Mouse (Mus musculus): ENCODE measurements around the gene Ghrhr.

Ghrhr gene

DNA sequence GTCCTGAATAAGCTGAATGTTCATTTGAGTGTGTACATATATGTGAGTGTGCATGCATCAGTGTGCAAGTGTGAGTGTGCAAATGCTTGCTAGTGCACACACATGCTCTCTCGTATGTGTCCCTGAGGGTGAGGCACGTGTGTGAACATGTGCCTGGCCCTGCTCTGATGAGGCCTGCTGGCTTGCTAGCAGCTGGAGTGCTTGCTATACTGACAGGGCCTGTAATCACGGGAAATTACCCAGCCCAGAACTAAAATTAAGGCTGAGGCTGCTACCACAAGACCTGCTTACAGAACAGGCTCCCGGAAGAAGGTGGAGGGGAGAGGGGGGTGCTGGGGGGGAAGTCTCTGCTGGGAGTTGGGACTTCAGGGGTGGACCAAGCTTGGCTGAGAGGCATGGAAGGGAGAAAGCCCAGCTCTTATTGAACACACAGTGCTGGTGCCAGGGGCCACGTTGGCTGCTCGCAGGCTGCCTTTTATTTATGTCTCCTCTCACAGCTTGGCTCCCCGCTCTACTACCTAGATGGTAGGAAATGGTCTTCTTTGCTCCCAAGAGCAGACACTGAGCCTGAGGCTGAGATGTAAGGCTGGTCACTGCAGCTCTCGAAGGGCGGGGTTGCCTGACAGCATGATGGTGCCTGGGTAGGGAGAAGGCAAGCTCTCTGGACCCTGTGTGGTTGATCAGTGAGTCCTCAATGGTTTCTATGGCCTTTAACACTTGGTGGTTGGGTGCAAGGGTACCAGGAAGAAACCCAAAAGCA is 23.0 kb downstream of the Ghrhr start:
- no peak for DNase-seq

GRCm38 (mm10) chr6:55399910-55400309 is 23.8 kb downstream of the Ghrhr start:
- DNase-seq = no peak

- DNase-seq = no peak
These were observed 26.1 kb downstream of the Ghrhr start for GRCm38 (mm10) chr6:55402041-55402776.

DNA sequence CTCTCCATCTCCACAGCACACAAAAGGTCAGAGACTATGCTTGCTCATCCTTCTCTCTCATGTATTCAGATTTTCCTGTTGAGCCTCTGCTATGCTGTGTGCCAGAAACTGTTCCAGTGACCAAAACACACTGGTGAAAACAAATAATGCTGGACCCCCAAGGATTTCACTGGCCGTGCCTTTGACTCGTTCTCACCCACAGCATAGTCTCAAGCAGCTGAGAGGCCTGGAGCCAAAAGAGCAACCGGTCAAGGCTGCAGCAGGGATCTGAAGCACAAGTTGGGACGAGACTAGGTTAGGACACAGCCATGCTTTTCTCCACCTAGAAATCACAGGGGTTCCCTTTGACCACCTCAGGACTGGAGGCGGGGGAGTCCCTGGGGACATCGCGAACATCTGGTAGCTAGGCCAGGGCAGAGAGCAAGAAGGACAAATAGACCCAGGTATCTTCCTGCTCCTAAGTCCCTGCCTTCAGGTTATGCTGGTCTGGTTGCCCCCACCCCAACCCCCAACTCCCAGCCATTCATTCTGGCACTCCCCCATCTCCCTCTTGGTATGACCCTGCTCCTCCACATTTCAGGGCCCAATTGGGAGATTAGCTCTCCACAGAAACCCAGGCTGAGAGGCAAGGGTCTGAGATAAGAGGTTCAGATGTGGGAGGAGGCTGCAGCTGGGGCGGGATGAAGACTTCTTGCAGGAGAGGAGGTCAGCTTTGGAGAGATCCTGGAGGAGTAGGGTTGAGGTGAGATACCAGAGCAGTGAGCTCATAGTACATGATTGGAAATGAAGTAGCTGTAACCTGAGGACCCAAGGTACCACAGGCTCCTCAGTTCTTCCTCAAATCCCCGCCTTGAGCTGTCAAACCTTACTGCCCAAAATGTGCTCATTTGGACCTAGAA is 27.6 kb downstream of the Ghrhr start:
- no peak for DNase-seq

- DNase-seq = no peak
These were observed 28.4 kb downstream of the Ghrhr start for GRCm38 (mm10) chr6:55404421-55404990.

DNA sequence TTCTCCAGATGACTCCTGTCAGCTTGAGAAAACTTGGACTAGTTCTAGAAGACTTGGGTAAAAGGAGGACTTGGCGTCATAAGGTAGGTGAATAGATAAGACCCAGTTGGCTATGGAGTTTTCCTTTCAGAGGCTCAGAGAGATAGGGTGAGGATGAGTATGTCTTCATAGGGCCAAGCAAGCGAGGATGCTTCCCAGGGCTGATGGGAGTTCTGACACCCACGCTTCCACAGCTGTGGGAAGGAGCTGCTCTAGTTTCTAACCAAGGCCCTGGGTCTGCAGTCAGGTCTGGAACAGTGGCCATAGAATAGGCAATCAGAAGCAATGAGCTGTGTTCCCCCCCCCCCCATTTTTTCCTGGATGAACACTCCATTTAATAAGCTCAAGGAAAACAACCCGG is 31.2 kb downstream of the Ghrhr start:
- no peak for DNase-seq

DNA sequence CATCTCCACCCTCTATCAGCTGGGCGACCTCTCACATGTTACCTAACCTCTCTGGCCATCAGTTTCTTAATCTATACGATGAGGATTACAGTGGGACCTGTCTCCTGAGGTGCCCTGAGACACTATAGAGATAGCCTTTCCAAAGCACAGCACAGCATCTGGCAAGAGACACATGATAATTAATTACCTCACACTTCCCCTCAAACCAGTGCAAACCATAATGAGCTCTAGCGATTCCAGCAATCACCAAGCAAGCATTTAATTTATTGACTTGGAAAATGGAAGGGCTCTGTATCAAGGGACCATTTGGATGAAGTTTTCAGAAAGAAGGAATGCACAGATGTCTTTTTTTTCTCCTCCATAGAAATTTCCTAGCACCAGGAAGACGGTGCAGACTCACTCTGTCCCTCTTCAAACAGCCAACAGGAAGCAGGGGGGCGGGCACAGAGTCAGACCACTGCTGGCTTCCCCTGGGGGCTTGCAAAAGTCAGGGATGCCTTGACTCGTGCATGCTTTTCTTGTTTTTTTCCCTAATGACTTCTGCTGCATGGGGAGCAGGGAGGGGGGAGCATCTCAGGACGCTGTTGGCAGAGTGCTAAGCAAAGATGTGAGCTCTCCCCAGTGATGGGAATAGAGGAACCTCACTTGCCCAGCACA is 34.2 kb downstream of the Ghrhr start:
- DNase-seq = no peak

DNA sequence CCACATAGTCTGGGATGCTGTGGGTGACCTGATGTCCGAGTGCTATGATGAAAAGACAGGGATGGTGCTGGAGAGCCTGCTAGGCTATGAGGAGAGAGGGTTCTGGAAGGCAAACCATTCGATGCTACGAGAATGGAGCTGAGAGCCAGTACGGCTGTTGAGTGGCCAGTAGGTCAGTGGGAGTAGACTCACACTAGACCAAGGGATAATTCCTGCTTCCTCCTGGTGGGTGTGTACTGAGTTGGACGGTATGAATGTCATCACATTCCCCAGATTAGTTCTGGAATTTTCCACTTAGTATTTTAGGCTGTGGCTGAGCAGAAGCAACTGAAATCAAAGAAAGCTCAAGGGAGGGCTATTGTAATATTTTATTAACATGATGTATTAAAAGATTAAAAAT is 34.9 kb downstream of the Ghrhr start:
- DNase-seq = no peak

GRCm38 (mm10) chr6:55416202-55416601 is 40.1 kb downstream of the Ghrhr start:
- no peak for DNase-seq

DNA sequence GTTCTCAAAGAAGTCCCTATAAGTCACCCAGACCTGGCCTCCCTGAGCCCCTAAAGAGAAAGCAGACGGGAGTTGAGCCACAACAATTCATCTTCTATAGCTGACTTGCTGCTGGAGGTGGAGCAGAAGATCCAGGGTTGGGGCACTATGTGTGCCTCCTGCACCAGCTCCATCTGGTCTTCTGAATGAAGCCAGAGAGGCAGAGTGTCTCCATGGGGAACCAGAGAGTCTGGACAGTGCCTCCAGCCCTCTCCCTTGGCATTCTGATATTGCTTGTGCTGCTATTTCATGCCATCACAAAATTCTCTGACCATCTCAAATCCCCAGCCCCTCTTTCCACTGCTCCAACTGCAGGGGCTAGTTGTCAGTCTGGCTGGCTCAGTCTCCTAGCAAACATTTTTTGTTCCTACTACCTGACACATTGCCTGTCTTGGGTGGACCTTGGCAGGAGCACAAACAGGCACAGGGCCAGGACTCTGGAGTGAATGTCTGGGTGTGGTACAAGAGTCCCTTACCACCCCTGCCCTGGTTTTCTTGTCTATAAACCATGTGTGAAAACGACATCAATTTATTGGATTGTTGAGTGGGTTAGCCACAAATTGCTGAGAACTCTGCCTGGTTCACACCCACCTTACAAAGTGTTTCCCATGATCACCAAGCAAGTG is 42.8 kb downstream of the Ghrhr start:
- DNase-seq = no peak

DNA sequence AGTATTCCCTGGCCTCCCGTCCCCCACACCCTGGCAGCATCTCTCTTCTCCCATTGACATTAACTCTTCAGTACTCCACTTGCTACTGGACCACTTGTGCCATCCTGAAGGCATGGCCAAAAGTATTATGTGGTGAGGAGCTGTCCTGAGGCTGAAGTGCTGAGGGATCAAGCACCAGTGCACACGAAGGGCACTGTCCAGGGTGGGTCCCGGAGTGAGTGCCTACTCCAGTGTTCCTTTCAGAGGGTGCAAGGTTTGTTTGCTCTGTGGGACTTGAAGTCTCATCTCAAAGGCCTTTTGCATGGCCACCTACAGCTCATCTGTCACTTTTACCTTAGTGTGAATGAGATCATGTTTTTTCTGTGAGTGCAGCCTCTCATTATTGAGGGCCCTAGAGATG is 44.3 kb downstream of the Ghrhr start:
- DNase-seq = no peak

GRCm38 (mm10) chr6:55420869-55421361 is 44.8 kb downstream of the Ghrhr start:
- no peak for DNase-seq

GRCm38 (mm10) chr6:55432121-55432520 is 56.0 kb downstream of the Ghrhr start:
- DNase-seq = no peak

GRCm38 (mm10) chr6:55434360-55434759 is 58.3 kb downstream of the Ghrhr start:
- no peak for DNase-seq

DNA sequence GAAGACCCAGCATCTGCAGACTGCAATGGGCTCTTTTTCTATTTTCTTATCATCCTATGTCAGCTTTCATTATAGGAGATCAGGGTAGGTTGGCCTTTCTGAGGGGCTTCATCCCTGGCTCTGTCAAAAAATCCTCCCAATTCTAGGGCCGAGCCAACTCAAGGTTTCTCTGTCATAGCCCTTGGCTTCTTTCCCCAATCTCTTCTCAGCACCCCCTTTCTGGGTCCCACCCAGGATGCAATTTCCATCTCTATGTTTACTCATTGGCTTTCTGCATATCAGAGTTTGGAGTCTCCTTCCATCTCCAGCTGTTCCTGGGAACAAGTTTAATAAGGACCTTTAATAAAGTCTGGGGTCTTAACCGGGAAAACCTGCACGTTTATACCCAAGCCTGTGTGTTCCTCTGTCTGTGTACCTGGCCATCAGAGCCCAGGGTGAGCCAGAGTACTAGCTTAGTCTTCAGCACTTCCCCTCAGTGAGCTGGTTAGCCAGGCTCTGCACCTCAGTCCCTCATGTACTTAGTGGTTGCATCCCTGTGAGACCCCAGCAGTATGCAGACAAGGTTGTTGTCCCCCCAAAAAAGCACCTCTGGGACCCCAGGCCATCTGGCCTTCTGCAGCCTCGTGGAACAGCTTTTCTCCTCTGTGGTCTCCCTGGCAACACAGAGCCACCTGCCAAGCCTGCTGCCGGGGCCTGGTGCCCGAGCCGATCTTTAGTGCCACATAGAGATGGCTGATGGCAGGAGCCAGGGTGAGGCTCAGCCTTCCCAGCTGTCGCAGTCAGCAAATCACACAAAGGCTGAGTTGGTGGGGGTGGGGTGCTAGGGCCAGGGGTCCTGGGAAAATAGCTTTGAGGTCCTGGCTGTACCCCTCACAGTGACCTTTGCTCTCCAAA is 59.4 kb downstream of the Ghrhr start:
- no peak for DNase-seq

DNA sequence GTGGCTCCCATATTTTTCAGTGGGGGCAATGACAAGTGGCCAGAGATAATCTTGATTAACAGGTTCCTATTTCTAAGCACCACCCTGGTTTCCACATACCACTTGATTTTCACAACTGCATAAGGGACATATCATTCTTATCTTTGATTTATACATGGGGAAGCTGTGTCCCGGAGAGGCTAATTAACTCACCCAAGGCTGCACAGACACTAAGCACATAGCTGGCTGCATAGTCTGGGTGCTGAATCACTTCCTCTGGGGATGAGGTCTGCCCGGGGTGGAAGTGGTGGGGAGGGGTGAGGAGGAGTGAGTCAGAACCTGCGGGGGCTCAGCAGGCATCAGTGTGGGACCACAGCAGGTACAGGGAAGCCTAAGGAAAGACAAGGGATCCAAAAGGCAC is 61.8 kb downstream of the Ghrhr start:
- DNase-seq = no peak
